Mouse (Mus musculus) retina, embryonic 14.5 days (tissue): ENCODE data around the gene Slc7a14.
A peak's percentile ranks its signal among the peaks of the same experiment; 100 is the strongest.
"Not testable (repeated sequence)": the region's sequence is repeated elsewhere in the genome, so short reads cannot be mapped to it uniquely, and the experiment has no call there.

Source experiments
- DNase-seq: peaks from one replicate; pipeline ENCODE4 v3.0.0-alpha.2; 2015; ENCODE audit warnings: low spot score

The Slc7a14 gene

DNA sequence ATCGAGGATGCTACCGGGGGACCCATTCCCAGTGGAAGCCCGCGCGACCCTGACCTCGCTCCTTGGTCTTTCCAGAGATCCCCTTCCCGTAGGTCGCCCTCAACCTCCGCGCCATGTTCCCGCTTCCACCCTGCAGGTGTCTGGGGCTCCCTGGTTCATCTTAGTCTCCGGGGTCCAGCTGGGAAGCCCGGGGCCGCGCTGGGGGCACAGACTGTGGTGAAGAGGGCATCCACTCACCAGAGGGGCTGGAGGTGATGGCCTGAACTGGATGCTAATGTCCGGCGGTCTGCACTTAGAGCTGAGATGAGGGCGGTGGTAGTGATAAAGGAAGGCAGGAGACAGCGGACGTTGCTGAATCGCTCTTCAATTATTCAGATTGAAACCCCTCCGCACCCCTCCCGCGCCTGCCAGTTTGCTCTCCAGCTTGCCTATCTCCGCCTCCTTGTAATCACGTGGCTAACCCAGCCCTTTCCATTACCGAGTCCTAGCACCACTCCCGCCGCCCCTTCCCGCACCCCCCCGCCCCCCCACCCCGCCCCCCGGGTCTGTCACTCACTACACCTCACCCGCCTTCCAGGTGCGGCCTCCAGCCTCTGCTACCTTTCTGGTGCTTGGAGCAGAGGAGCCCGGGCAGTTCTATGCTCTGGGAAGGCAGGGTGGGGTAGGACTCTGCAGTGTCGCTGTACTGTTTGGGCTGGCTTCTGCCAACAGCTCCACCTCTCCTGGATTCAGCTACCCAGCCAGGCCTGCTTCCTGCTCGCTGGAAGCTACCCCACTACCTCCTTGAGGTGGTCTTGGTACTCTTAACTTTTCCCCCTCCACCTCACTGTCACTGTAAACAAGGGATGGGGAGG lies at the start of gene Slc7a14:
Gene Slc7a14 (minus strand): TSS at position 445 of the 854 bp plus-strand sequence.
- DNase-seq, result peak; percentile 60

DNA sequence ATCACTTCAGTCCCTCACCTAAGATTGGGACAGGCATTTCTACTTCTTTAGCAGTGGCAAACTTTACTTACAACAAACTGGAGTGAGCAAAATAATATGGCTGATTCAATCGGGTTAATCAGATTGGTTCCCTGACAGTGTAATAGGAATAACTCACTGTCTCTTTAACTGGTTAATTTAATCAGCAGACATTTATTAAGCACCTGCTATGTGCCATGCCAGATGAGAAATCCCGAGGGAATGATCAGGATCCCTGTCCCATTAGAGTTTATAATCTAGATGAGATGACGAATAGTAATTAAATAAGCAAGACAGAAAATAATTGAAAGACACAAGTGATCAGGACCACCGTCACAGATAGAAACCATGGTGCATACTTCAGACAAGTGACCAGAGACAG lies 36.4 kb upstream of the Slc7a14 start:
- DNase-seq, result no peak

DNA sequence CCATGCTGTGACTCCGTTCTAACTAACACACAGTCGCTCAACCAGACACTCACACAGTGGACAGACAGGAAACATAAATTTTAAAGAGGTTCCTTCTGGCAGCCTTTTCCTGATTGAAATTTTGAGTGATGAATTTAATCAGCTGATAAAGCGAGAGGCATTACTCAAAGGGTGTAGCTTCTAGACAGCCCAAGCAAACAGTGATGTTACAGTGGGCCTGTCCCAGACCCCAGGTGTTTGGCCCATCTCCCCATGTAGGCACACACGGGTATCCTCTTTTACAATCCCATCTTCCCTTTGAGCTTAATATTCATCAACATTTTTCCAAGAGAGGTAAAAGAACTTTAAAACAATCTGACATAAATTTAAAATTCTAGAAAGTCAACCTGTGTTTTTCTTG lies 35.6 kb upstream of the Slc7a14 start:
- DNase-seq, result no peak

DNA sequence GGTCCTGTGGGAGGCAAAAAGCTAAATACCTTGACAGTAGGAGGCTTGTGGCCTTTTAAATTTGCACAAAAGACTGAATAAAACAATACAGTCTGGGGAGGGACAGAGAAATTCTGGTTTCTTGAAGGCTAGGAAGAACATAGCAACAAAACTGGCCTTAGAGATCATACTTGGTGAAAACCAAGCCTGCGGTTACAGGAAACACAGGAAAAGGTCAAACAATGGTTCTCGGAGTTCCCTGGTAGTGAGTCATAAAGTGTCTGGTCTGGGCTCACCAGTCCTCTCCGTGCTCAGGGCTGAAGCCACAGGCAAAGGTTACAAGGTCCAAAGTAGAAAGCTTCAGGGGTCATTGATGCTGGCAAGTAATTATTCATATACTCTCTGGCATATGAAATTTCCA lies 29.1 kb upstream of the Slc7a14 start:
- DNase-seq, result no peak

DNA sequence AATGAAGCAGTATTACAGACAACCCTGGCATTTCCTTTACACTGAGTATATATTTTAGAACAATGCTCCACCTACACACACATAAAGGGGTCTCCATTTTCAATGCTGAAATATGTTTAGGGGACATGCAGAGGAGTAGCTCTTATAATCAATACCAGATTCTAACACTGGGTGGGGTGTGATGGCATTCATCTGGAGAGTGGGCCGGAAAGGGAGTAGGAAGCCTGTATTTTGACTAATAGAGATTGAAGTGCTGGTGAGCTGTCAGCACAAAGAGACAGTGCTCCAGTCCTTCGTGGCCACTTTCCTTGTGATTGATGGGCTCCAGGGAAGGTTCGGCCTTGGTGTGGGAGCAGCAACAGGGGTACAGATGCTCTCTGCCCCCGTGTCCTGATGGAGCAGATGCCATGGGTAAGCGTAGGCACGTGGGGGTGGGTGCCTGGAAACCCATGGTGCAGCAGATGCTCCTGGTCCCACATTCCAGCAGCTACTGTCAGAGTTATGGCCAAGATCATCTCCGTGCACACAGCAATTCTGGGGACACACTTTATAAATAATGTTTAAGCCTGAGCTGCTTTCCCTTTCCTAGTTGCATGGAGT lies 18.2 kb upstream of the Slc7a14 start:
- no peak for DNase-seq

DNA sequence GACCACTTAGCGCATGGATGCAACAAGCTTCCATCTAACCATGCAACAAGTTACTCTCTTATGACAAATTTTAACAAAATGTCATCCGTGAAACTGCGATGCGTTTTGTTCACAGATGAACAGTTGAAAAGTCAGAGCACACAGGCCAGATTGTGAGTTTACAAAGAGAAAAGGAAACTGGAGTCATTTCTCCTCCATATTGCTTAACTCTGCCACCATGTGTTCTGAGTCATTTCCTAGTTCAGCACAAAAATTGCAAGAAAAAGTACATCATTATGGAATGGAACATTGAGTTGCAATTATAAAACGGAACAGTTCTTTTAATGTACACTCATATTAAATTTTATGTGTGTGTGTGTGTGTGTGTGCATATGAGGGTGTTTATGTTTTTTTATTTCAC lies 17.6 kb upstream of the Slc7a14 start:
- no peak for DNase-seq

DNA sequence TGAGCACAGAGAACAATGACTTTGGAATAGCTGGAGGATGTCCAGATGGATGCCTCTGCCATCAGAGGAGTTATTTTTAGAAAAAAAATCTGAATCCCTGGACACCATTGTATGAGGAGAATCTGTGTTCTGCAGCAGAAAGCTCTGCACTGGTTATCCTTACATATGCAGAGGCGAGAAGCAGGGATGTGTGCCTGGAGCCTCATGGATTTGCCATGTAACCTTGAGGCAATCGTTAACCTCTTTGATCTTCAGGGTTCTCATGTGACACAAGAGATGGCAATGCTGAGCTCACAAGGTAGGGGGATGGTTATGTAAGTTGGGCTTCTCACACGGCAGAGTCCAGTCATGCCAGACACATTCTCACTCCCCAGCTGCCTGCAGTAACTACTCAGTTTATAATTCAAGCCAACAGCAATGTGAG lies 14.1 kb upstream of the Slc7a14 start:
- DNase-seq, result no peak

DNA sequence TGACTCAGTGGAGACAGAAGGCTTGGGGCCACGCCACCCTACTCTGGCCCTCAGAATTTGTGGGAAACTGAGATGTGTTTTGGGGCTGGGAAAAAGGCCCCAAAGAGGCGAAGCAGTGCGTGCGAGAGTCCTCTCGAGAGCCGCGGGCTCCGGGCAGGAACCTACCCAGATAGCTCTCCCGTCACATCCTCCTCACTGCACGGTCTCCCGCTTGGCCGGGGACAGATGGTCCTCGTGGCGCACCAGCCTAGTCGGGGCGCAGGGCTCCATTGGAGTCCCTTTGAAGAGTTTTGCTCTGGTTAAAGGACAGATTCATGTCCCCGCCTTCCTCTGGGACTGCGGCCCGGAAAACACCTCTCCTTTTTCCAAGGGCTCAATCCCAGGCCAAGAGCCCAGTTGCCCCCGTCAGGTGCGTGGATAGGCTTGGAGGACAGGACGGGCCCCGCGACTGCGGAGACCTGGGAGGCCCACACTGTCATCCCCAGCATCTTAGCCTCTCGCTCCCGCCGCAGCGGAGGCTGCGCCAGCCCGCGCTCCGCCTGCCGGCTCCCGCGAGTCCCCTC lies 726 bp downstream of the Slc7a14 start:
- DNase-seq, result peak; percentile 37

DNA sequence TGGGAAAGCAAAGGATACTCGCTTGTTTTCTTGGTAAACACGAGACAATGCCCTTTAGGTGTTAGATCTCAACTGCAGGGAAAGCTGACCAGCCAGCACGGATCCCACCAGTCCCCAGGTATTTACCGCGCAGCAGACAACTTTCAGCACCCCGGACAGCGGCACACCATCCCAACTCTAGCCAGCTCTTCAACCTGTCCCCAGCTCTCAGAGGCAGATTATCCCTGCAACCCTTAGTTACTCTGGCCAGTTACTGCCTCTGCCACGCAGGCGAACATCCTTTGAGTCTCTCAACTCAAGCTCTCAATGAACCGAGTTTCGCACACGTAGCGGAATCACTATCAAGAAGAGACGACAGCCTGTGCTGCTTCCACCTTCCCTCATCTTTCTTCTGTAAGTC lies 1.3 kb downstream of the Slc7a14 start:
- peak; percentile 83 for DNase-seq

DNA sequence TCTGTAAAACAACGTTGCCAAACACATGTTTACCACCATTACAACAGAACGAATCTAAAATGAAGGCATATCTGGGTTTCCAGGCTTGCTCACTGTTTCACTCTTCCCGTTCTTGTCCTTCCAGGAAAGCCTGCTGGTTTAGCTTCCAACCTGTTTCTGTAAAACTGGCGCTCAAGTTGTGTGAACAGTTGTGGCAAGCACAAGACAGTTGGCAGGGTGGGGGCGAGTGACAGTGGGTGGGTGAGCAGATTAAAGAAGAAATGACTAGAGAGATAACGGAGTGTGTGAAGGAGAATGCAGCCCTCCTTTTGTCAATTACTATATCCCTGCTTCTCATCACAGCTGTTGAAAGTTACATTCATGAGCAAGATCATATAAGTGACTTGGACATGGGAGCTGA lies 2.2 kb downstream of the Slc7a14 start:
- DNase-seq, result no peak

DNA sequence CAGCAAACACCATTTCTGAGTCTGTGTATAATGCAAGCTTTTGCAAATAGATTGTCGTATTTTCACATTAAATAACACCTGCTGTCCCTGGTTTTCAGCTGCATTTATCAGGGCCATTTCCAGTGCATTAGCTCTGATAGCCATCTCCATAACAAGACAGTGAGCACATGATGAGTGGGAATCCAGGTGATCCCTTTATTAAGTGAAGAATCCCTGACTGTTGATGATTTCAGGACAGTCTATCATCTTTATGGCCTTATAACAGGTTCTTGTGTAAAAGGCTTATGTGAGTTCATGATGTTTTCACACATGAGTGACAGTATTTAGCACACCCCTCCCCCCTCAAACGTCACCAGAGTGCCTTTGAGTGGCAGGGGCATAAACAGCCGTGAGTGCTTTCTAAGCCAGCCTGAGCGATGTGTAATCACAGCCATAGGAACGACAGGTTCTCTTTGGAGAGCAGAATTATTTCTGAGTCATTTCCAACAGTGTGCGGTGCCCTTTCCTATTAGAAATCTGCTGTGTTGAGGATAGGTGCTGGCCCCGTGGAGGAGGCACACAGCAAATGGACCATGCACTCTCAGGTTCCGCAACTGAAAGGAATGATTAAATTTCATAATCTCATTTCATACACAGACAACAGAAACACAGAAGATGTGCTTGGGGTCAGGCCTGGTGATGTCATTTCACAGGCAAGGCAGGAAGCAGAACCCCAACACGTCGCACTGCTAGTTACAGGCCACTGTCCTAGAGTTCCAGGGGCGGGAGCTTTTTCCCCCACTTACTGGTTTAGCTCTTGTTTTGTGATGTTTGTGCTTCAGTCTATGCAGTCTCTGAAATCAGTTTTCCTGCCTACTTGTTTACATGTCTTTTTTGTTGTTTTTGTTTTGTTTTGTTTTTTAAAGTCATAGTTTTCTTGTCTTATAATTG lies 18.2 kb downstream of the Slc7a14 start:
- DNase-seq, result peak; percentile 41

DNA sequence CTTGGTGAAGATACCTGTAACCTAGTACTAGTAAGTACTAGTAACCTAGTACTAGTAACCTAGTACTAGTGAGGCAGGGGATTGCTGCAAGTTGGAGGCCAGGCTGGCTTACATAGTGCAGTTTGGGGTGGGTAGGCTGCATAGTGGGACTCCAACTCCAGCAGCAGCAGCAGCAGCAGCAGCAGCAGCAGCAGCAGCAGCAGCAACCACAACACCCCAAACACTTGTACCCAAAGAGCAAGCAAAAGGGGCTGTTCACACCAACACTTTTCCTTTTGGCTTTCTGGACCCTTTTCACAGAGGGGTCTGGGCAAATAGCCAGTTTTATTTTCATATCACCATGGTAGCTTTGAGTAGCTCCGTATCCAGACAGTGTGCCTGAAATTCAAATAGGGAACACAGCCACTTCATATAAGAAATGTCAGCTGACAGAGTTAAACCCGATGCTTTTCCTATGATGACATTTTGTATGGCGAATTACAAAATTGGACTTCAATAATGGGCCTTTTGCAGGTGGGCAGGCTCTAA lies 22.7 kb downstream of the Slc7a14 start:
- no peak for DNase-seq

DNA sequence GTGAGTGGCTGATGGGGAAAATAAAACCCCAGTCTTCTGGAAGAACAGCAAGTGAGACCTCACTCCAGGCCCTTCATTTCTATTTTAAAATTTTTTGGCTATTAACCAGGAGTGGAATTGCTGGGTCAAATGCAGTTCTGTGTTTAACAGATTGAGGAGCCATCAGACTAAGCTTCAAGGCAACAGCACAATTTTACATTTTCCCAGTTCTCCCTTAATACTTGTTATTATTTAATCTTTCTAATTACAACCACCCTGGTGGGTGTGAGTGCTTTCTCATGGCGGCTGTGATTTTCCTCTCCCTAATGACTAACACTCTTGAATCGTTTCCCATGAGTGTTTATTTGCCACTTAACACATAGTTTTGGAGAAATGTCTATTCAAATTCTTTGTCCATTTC lies 29.1 kb downstream of the Slc7a14 start:
- DNase-seq, result no peak

DNA sequence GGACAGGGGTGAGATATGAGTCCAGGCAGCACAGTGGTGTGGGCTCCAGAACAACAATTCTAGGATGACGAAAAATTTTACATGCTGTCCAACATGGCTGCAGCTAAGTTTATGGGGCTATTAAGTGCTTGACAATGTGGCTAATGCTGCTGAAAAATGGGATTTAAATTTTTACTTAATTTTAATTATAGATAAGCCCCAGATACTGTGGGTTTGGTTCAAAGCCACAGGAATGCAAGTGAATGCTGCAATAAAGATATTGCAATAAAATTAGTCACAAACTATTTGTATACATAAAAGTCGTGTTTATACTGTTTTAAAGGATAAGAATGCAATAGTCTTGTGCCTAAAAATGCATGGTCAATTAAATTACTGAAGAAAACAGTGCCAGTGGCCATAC lies 35.3 kb downstream of the Slc7a14 start:
- DNase-seq, result no peak

DNA sequence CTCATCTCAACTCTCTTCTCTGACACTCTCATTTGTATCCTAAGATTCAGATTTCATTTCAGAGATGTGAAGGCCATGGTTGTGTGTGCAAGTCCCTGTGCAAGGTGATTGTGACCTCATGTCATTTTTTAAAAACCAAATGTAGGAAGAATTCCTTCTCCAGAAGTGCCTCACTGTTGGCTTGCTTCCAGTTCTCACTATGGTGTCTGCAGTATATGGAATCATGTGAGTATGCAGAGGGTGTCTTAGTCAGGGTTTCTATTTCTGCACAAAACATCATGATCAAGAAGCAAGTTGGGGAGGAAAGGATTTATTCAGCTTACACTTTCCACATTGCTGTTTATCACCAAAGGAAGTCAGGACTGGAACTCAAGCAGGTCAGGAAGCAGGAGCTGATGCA lies 36.9 kb downstream of the Slc7a14 start:
- DNase-seq, result not testable (repeated sequence)

DNA sequence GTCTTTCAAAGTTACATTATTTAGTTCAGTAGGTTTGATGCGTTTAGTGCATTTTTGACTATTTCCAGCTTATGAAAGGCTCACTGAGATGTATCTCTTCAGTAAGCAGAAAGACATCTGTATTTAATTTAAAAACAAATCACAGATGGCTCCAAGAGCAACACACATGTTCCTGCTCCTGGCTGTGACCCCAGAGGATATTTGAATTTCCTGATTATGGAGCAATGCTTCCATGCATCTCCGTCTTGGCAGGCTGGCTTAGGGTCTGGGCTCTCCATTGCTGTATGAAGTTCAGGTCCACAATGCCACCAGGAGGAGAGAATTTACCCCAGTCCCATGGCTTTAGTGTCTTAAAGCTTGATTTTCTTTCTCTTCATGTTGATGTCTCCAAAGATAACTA lies 37.5 kb downstream of the Slc7a14 start:
- DNase-seq, result no peak

DNA sequence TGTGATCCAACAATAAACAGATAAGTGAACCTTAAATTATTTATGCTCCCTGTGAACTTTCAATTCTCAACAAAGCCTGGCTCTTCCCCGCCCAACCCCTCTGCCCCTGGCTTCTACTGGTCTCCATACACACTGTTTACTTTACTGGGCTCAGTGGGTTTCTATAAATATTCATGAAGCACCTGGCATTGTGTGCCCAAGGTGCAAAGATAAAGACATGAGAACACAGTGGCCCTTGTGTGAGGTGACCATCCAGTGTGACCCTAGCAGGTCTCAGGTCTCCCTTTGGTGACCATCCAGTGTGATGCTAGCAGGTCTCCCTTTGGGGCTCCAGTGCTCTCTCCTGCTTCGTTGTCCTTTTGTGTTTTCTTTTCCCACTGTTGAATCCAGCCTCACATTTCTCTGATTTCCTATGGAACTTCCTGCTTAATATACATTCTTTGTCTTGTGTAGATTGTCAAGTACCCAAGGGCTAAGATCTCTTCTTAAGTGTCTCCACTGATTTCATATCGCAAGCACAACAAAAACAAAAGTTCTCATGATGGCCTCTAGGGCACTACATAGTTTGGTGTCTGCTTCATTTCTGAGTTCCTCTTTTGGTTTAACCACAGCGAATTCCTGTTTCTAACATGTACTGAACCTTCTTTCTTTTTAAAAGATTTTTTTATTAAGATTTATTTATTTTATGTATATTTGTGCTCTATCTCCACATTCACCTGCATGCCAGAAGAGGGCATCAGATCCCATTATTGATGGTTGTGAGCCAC lies 40.4 kb downstream of the Slc7a14 start:
- DNase-seq, result no peak

DNA sequence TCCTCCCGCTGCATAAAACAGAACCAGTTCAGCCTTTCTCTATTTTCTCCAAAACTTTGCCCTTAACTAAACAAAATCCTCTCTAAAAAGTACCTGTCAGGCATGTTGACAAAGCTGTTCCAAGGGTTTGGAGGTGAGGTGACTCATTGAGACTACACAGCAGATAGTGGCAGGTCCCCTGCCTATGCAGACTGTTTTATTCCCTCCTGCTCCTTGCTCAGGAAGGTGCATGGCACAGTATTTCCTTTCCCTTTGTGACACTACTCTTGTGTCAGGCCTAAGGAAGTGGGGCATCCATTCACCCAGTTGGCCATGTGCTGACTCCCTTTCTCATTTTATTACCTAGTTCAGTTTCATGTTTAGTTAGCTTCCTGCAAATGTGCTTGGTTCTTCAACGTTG lies 42.3 kb downstream of the Slc7a14 start:
- no peak for DNase-seq

DNA sequence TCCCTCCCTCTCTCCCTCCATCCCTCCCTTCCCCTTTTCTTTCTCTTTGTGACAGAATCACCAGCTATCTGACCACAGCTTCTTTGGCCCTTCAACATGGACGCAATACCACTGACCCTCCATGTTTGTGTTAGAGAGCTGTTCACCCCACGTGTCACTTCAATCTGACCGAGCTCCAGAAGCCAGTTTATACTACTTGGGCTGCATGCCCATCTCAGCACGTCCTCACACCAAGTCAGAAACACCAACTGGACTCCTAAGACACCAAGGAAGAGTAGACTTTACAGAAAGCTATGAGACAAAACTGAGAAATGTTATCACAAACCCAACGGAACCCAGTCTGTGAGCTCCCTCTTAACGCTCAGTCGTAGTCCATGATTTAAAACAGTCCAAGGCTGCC lies 43.2 kb downstream of the Slc7a14 start:
- DNase-seq, result no peak

DNA sequence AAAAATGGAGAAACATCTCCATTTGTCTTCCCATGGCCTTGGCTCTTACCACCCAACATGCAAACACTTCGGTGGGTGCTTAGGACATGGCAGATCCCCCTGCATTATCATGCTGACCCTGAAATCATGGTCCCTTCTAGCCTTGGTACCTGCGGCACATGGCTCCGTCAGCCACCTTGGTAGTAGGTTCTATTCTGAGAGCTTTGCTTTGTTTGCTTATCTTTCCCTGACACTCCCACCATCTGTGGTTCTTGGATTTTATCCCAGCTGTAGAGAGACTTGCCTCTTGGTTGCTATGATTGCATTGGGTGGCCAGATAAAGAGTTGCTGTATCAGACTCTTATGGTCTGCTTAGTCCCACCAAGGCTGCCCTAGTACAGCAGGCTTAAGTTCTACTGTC lies 46.6 kb downstream of the Slc7a14 start:
- no peak for DNase-seq

DNA sequence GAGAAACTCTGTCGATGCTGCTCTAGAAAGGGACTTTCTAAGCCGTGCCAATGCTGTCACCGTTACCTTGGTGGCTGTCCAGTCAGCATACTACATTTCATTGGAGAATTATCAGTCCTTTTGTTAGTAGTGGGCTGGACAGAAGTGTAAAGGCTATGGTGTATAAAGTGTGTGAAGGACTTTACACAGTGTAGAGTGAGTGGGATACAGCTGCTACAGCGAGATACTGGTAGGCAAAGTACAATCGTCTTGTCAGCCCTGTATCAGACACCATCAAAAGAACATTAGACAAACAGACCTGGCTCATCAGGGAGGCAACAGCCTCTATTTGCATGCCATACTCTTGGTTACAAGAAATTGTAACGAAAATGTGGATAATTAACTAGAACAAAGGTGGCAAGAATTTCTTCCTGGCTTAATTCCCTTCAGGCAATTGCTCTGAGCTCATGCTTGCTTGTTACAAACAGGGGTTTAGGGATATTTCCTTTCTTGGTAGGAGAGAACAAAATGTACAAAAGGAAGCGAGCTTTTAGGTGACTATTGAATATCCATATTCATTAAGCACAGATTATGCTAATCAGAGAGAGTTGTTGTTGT lies 48.7 kb downstream of the Slc7a14 start:
- DNase-seq, result no peak
